Mouse (Mus musculus) midbrain, postnatal 0 days (tissue): Measurements from ENCODE around the gene Nxn. TPM values are rescaled to one million over a fixed set of nuclear protein-coding genes. Genes with fewer than 3 reads are reported as not detected.

Experiments
- ATAC-seq: fragments of 200-750 bp; cut with Nextera tagmentation; 2 replicates; pipeline ENCODE4 v1.8.0; 2017; ENCODE audit warnings: moderate number of reproducible peaks, mild to moderate bottlenecking, moderate TSS enrichment, moderate library complexity; ENCODE audit not compliant: low FRiP score
- DNase-seq: peaks from one replicate; pipeline ENCODE4 v3.0.0-alpha.2; 2015; ENCODE audit warnings: low spot score
- H3K27ac ChIP-seq: fragments of 300-500 bp; sonication (generic); 2 replicates; pipeline ENCODE4 v1.5.1; 2014; ENCODE audit warnings: low read depth, mild to moderate bottlenecking, low read length, mixed read lengths
- H3K27me3 ChIP-seq: fragments of 300-500 bp; sonication (generic); 2 replicates; pipeline ENCODE4 v1.6.1; 2014; ENCODE audit warnings: low read length, control low read depth, mixed read lengths; ENCODE audit not compliant: insufficient read depth
- H3K36me3 ChIP-seq: fragments of 300-500 bp; sonication (generic); 2 replicates; pipeline ENCODE4 v1.6.1; 2014; ENCODE audit warnings: low read length, control low read depth, mixed read lengths; ENCODE audit not compliant: insufficient read depth
- H3K4me1 ChIP-seq: fragments of 300-500 bp; sonication (generic); 2 replicates; pipeline ENCODE4 v1.6.1; 2014; ENCODE audit warnings: mild to moderate bottlenecking, control low read depth, antibody characterized with exemption, low read length, mixed read lengths; ENCODE audit not compliant: insufficient read depth
- H3K4me2 ChIP-seq: fragments of 300-500 bp; sonication (generic); 2 replicates; pipeline ENCODE4 v1.6.1; 2014; ENCODE audit warnings: low read depth, mild to moderate bottlenecking, low read length, mixed read lengths; ENCODE audit not compliant: poor library complexity, severe bottlenecking
- H3K4me3 ChIP-seq: fragments of 300-500 bp; sonication (generic); 2 replicates; pipeline ENCODE4 v1.5.1; 2014; ENCODE audit warnings: low read depth, mild to moderate bottlenecking, low read length, moderate library complexity
- H3K9ac ChIP-seq: fragments of 300-500 bp; sonication (generic); replicated peaks from 2 replicates; pipeline ENCODE4 v1.6.1; 2014; ENCODE audit warnings: mild to moderate bottlenecking, low read length, moderate library complexity, mixed read lengths; ENCODE audit not compliant: poor library complexity, severe bottlenecking
- H3K9me3 ChIP-seq: fragments of 300-500 bp; sonication (generic); 2 replicates; pipeline ENCODE4 v1.6.1; 2016; ENCODE audit warnings: low read length, control low read depth
- CTCF ChIP-seq: IDR thresholded peaks from 2 replicates; pipeline ENCODE4 v1.5.1; 2016; ENCODE audit warnings: antibody characterized with exemption, mild to moderate bottlenecking
- WGBS: fragments of 180-500 bp; shearing (Covaris S2); extraction: QIAGEN DNeasy Blood & Tissue Kit; methylation state at CpG from one replicate; pipeline ENCODE4 v1.1.7; 2014; 5-methylcytosine and 5-hydroxymethylcytosine counted together
- polyA plus RNA-seq: library from polyadenylated mRNA; unstranded; fragments of >200 nt; fragmentation: Nextera tagmentation; extraction: Ambion mirVana; gene quantifications from 2 replicates; pipeline ENCODE4 v1.2.1, GENCODE M21; 2015
- total RNA-seq: library from RNA; depleted of rRNA; stranded (reverse); fragments of >200 nt; gene quantifications from 2 replicates; pipeline ENCODE4 v1.2.3, GENCODE M21; 2014

The Nxn gene
- total and polyA plus RNA-seq, 2 experiments from 2014 or later: 15.2 to 32.2 TPM

DNA sequence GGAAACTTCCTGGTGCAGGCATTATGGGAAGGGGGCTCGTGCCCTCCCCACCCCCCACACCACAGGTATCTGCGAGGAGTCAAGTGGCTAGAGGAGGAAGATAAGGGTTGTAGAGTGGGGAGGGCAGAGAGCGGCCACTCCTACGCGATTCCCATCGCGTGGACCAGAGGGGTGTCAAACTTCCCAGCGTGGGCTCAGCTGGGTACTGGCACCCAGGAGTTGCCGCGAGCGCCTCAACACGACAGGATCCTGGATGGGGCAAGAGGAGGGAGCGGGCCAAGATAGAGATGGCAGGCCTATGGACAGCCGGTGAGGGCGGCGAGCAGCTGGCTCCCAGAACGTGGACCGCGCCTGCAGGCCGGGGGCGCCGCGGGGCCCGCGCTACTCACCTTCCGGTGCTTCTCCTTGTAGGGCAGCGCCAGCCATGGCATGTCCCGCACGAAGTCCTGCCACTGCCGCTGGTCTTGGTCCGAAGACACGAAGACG is 585 bp downstream of the Nxn start:
- Histone ChIP-seq H3K9ac (peak overlapping the region; percentile 60), H3K9me3 (no peaks in the 10 kb centered on the region), H3K36me3 (no peaks in the 10 kb centered on the region), H3K27ac (peak overlapping the region; percentile 52), H3K4me1 (no peaks in the 10 kb centered on the region), H3K4me2 (peak overlapping the region; percentile 71), H3K27me3 (no peaks in the 10 kb centered on the region), H3K4me3 (peak overlapping the region; percentile 75)
- TF ChIP-seq CTCF: no peak
- DNase-seq (peak; percentile 40), ATAC-seq (peak; percentile 44)
- 0% methylated on average over 26 of the region's 33 CpGs for WGBS

DNA sequence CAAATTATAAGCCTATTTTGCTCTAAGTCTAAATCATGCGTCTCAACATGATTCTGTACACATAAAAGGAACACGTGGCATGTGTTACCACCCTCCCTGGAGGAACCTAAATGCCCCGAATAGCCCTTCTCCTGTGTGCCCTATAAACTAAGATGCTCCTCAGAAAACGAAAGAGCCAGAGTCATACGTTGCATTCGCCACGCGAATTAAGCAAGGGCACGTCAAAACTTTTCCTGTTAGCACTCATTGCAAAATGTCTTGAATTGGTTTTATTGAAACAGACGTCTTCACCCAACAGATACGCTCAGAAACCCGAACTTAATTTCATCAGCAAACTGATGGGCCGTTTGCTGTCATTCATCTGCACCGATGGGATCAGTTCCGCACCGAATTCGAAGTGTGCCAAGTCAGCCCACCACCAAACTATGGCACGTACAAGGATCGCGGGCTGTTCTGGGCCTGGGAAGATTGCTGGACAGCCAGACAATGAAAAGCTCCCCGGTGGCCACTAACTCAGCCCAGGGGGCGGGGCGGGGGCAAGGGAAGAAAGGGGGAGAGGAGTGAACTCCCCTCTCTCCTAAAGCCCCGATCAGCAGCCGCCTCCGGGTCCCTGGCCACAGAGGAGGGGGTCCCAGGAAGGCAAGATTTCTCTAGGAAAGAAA is 1.2 kb downstream of the Nxn start:
- Histone ChIP-seq H3K9me3 (no peaks in the 10 kb centered on the region), H3K9ac (peak overlapping the region; percentile 60), H3K27ac (peak overlapping the region; percentile 52; the same call in 1 of the 2 replicates), H3K27me3 (no peaks in the 10 kb centered on the region), H3K36me3 (no peaks in the 10 kb centered on the region), H3K4me3 (peak overlapping the region; percentile 75), H3K4me1 (no peaks in the 10 kb centered on the region), H3K4me2 (peak overlapping the region; percentile 71)
- DNase-seq: no peak
- TF ChIP-seq CTCF: no peak
- ATAC-seq: 0 out of 2 replicates have a peak, but pooled peaks have one; percentile 23
- 2% methylated on average over 26 of the region's 26 CpGs for WGBS

DNA sequence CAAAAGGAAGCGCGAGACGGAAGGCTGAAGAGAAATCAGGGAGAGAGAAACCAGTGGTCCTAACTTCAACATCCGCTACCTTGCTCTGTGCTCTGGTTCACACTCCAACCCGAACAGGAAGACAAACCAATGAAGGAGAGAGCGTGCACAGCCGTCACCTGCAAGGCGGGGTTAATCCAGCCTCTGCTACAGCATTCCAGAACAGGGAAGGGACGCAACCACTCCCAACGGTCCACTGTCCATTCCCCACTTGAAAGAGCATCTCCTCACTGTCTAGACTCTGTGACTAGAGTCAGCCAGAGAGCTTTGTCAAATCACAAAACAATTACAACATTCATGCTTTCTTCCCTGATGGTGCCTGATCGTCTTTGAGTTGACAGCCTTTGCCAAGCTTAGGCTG is 5.9 kb downstream of the Nxn start:
- WGBS: 85% methylated on average over 11 of the region's 11 CpGs
- DNase-seq: no peak

DNA sequence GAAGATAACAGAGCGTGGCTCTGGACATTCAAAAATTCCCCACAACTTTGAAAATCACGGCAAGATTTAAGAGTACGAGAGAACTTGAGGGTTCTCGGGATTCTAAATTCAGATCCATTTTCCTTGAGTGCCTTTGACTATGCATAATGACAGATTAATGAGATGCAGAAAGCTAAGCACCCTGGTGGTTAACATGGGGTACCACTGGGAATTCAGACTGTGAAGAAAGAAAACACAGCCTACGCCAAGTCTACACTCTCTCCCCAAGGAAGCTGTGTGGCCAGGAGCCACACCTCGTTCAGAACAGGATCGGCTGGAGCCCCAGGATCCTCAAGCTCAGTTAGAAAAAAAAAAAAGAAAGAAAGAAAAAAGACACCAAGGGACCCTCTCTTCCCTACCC is 6.4 kb downstream of the Nxn start:
- WGBS: 69% methylated on average over 7 of the region's 7 CpGs
- Histone ChIP-seq H3K4me3 (no peak overlapping the region), H3K4me1 (no peaks in the 10 kb centered on the region), H3K27me3 (no peaks in the 10 kb centered on the region), H3K27ac (no peak overlapping the region), H3K36me3 (no peaks in the 10 kb centered on the region), H3K9me3 (no peaks in the 10 kb centered on the region), H3K4me2 (no peak overlapping the region), H3K9ac (no peak overlapping the region)
- TF ChIP-seq CTCF: peak; percentile 22
- ATAC-seq (no peak), DNase-seq (no peak)

More for the DNA sequence above, 5.9 kb downstream of the Nxn start:
- Histone ChIP-seq H3K9me3 (no peaks in the 10 kb centered on the region), H3K4me1 (no peaks in the 10 kb centered on the region), H3K4me2 (no peak overlapping the region), H3K36me3 (no peaks in the 10 kb centered on the region), H3K4me3 (no peak overlapping the region), H3K9ac (no peak overlapping the region), H3K27me3 (no peaks in the 10 kb centered on the region), H3K27ac (no peak overlapping the region)
- ATAC-seq: no peak
- no peak for TF ChIP-seq CTCF

DNA sequence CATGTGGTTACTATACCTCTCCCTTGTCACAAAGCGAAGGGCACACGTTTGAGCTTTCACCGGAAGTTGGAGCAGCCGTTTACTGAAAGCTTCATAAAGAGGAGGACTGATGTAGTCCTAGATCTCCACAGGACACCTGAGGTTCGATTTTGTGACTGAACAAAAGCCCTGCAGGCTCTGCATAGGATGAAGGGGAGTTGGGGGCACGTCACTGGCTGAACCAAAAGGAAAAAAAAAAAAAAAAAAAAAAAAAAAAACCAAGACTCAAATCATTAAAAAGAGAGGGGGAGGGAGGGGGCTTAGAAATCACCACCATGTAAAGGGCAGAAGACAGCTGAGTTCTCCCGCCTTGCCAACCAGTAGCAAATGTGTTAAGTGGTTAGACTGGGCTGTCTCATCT is 10.2 kb downstream of the Nxn start:
- DNase-seq: no peak
- no peaks in the 10 kb centered on the region for H3K27me3 ChIP-seq
- H3K9ac ChIP-seq: no peak overlapping the region
- H3K36me3 ChIP-seq: no peaks in the 10 kb centered on the region
- TF ChIP-seq CTCF: no peak
- 15% methylated on average over 7 of the region's 7 CpGs for WGBS
- no peaks in the 10 kb centered on the region for H3K4me1 ChIP-seq
- peak overlapping the region; percentile 20; the same call in 1 of the 2 replicates for H3K4me2 ChIP-seq
- H3K4me3 ChIP-seq: no peak overlapping the region
- ATAC-seq: no peak
- no peak overlapping the region for H3K27ac ChIP-seq
- no peaks in the 10 kb centered on the region for H3K9me3 ChIP-seq

DNA sequence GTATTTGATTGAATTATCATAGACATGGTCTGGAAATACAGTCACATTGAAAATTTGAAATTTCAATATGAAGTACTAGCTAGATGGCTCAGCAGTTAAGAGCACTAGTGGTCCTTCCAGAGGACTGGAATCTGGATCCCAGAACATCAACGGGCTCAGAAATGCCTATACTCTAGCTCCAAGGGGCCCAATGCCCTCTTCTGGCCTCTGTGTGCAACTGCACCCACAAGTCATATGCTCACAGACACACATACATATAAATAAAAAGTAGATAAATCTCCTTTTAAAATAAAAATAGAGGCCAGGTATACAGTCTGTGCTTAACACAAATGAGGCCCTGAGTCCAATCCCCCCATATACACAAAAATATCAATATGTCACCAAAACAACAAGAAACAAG is 11.8 kb downstream of the Nxn start:
- Histone ChIP-seq H3K4me2 (no peak overlapping the region), H3K27me3 (no peaks in the 10 kb centered on the region), H3K4me3 (no peak overlapping the region), H3K36me3 (no peaks in the 10 kb centered on the region), H3K9ac (no peak overlapping the region), H3K27ac (no peak overlapping the region), H3K9me3 (no peaks in the 10 kb centered on the region), H3K4me1 (no peaks in the 10 kb centered on the region)
- ATAC-seq (no peak), DNase-seq (no peak)
- TF ChIP-seq CTCF: peak; percentile 45
- whole genome bisulfite sequencing: 83% methylated on average over 1 of the region's 1 CpGs
